Mouse (Mus musculus) kidney, postnatal 25 days (tissue): ENCODE measurements around the gene Jak1.
A peak's percentile ranks its signal among the peaks of the same experiment; 100 is the strongest.

Experiments
- DNase-seq, 2 experiments: peaks; one replicate each; pipeline ENCODE4 v3.0.0; 2021; ENCODE audit warnings: mixed read lengths in 2 of 2

Gene Jak1

DNA sequence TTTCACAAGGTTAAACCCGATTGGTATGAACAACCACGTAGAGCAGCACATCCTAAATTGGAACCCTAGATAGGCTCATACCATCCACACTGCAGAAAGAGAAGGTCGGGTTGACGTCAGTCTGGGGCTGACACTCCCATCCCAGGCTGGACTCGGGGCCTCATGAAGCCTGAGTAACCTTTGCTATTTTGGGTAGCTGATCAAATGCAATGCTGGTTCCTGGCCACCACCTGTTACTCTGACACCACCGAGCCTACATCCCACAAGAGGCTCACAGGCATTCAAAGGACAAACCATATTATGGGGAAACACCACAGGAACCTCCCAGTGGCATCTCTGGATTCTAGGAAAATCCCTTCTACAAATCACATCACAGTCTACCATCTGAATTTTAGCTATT, 28.3 kb downstream of the Jak1 start:
- no peak for DNase-seq

- no peak for DNase-seq
These were observed 29.1 kb downstream of the Jak1 start for GRCm38 (mm10) chr4:101235964-101236363.

- no peak for DNase-seq
These were observed 30.3 kb downstream of the Jak1 start for GRCm38 (mm10) chr4:101234753-101235152.

GRCm38 (mm10) chr4:101234332-101234731, 30.8 kb downstream of the Jak1 start:
- DNase-seq: peak; percentile 72 to 81

DNA sequence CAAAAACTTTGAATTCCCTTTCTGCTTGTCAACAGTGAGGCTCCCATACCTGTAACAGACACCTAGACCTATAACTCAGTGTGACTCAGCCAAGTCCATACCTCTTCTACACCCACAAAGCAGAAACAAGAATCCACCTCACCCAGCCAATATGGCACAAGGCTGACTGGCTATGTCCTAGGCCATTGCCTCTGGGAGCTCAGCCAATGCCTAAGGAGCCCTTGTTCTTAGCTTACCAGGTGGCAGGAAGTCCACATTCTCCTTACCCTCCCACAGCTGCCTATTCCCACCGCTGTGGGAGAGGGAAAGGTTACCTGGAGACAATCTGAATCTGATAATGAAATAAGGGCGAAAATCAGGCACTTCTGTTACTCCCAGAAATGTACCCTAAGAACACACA, 34.5 kb downstream of the Jak1 start:
- DNase-seq: no peak

DNA sequence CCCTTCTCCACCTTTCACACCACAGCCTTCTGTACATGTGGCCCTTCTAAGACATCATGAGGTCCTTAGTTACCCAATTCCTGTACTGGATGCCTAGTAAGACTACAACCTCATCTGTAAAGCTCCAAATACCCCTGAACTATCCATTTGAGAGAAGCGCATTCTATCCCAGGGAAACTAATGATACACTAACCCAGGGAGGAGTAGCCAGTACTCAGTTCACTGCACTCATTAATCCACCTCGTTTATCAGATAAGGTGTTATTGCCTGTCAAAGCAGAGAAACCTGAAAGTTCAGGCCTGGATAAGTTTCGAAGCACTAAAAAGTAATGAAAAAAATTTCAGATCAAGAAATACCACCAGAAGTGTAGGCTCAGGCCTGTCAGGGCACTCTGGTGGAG, 37.7 kb downstream of the Jak1 start:
- DNase-seq: no peak

GRCm38 (mm10) chr4:101225984-101226383, 39.1 kb downstream of the Jak1 start:
- no peak for DNase-seq

- DNase-seq: no peak
These were observed 44.1 kb downstream of the Jak1 start for GRCm38 (mm10) chr4:101220946-101221345.

DNA sequence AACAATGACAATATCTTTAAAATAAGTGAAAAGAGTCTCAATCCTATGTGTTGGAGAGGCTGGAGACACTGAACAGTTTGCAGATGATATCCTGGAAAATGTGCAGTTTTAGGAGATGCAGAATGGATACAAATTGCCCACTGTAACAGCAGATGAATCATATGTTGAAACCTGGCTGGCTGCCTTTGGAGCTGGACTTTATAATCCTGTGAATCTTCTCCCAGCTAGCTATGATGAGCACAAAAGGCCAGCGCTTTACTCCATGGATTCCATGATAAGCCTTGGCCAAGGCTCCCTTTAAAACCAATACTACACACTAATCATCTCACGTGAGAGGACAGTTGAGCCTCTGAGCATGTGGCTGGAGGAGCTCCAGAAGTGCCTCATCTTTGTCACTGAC, 45.2 kb downstream of the Jak1 start:
- DNase-seq: no peak

- no peak for DNase-seq
These were observed 48.0 kb downstream of the Jak1 start for GRCm38 (mm10) chr4:101217026-101217540.

DNA sequence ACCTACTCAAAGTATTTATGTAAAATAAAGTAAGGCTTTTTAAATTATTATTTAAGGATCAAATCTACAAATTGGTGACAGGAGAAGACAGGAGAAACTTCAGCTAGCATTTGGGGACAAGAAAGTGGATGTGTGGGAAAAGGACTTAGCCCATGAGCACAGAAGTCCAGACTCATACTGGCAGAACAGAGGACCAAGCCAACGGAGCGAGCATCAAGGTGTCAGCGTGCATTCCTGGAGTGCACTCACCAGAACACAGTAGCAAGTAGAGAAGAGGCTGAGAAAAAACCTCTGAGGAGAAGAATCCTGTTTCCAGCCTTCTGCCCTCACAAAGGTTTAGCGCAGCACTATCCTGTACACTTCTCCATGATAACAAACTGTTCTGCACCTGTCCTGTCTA, 48.8 kb downstream of the Jak1 start:
- DNase-seq: peak; percentile 60 to 78

DNA sequence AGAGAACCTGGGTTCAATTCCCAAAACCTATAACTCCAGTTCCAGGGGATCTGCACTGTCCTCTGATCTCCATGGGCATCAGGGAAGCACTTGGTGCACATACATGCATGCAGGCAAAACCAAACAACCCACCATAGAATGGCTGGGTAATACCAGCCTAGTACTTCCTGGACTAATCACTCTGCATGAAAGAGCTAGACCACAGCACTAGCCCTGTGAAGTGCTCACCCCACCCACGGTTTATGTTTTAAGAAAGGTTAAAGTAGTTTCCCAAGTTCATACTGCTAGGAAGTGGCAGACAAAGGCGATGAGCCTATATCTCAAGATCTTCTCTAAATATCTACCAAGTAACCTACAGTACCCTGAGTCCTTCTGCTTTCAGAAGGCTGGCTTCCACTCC, 51.6 kb downstream of the Jak1 start:
- no peak for DNase-seq

DNA sequence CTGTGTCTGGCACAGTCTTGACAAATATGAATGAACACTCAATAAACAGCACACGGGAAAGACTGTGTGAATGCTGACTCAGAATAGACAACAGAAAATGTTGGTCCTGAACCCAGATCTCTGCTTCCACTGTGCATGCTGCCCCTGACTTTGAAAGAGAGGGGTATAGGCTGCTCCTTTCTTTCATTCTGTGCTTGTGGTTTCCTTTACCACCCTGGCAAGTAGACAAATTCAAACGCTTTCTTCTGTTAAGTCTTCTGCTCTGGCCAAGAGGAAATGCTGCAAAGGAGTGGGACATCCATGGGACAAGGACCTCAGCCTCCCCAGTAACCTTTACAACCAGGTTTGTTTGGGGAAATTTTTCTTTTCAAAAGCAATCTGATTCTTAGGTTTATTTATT, 57.6 kb downstream of the Jak1 start:
- DNase-seq: no peak

- no peak for DNase-seq
These were observed 61.6 kb downstream of the Jak1 start for GRCm38 (mm10) chr4:101203518-101203917.

DNA sequence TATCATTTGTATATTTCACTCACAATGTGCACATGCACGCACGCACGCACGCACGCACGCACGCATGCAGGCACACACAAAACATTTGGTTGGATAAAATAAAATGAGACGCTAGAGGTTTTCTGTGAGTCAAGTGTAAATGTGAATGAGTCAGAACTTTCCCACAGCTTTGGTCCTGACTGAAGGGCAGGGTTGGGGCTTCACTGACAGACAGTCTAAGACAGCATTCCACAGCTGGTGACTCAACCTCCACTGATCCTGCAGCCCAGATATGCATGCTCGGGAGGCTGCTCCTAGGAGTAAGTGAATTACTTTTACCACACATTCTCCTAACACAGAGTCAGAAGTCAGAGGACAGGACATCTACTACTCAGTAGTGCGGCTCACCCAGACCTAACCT, 62.5 kb downstream of the Jak1 start:
- DNase-seq: no peak

DNA sequence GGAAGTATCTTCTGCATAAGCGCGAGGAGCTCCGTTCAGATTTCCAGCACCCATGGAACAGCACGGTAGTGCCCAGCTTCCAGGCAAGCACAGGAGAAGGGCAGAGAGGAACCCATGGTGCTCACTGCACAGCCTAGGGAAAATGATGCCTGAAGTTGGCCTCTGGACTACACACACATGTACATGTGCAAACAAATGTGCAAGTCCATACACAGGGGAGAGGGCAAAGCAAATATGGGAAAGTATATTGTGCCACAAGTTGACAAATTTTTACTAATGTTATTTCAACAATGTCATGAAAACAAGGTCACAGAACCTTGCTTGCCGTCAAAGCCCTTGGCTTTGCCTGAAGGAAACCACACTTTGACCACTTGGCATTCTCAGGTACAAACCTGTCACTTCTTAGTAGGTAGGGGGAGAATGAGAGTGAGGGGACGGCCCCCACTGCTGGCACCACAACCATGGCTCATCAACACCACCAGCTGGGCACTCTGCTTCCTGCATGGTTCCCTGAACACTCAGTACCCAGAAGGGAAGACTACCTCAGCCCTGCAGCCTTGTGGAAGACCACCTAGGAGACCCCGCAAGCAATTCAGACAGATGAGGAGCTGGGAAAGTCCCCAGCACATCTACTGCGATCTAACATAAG, 65.5 kb downstream of the Jak1 start:
- no peak for DNase-seq

- DNase-seq: peak; percentile 73 to 87
These were observed 66.7 kb downstream of the Jak1 start for GRCm38 (mm10) chr4:101198333-101198732.

GRCm38 (mm10) chr4:101197421-101198170, 67.5 kb downstream of the Jak1 start:
- DNase-seq: no peak

DNA sequence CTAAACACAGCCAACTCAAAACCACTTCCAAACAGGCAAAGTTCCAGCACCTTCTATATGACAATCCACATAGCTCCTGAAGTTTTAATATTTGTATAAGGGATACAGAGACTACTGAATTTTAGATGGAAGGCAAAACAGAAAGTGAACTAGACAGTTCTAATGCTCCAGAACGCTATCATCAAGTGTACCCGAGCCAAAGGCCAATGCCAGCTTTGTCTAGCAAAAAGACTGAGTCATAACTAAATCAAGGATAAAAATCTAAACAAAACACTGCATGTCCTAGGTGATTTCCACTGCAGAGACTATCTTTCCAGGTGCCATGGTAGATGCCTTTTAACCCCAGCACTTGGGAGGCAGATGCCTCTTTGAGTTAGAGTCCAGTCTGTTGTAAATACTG, 68.7 kb downstream of the Jak1 start:
- DNase-seq: no peak

- no peak for DNase-seq
These were observed 70.9 kb downstream of the Jak1 start for GRCm38 (mm10) chr4:101194170-101194569.

- DNase-seq: peak in 1 of 2 experiments; percentile 14
These were observed 72.7 kb downstream of the Jak1 start for GRCm38 (mm10) chr4:101192241-101192976.

DNA sequence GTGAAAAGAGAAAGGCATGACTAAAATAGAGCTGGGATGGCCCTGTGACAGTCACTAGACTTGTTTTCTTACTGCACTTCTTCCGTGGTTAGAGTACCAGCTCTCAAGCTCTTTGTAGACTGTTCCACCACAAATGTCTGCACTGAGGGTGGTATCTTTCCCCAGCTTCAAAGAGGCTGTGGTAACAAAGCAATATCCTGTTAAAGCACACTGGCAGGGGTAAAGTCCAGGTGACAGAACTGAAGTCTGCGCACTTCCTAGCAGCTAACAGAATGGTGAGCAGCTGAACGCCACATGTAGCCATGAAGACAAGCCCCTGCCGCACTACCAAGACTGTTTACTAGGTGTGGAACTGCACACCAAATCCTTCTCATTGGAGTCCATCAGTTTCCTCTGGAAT, 77.7 kb downstream of the Jak1 start:
- no peak for DNase-seq

DNA sequence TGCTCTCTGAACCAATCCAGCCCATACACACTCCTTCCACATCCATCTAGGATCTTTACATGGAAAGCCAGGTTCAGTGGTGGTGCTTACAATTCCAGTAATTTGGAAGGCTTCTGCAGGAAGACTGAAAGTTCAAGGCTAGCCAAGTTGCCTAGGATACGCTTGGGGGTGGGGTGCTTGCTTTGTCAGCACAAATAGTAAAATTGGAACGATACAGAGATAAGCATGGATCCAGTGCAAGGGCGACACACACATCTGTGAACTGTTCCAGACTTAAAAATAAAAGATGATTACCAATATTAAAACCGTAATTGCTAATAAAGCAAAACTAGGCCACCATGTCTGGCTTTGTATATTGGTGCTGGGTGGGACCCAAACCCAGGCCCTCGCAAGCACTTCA, 78.5 kb downstream of the Jak1 start:
- peak in 1 of 2 experiments; percentile 22 for DNase-seq

GRCm38 (mm10) chr4:101185216-101185615, 79.9 kb downstream of the Jak1 start:
- peak; percentile 20 to 52 for DNase-seq
